Mouse (Mus musculus): Measurements from ENCODE around the gene Ilf3.

DNA sequence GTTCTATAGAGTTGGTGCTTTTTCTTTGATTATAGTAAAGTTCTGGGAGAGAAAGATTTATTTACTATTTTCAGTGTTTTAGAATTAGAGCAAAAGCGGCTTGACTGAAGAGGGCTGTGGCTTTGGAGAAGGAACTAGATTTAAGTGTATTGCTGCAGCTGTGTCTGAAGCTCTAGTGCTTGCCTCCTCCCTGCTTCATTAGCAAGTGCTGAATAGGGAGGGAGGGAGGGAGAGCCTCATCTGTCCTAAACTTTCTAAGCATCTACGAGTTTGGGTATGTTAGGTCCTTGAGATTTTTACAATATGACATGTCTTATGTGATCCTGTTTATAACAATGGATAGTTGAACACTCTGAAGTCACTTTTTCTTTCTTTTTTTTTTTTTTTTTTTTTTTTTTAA lies 3.2 kb downstream of the Ilf3 start:
- TF ChIP-seq GATA1 (IDR thresholded peaks at IDR 0.05; ENCODE audit: borderline replicate concordance, low read length), result no peak
- TF ChIP-seq FLI1 (IDR thresholded peaks at IDR 0.05; ENCODE audit: low read length), result no peak

Data from megakaryocyte, embryonic 14.5 days (primary cell).